Mouse (Mus musculus) left cerebral cortex, adult 2 months (tissue): ENCODE data around the gene Mtmr10. TPM values are rescaled to one million over a fixed set of nuclear protein-coding genes. Genes with fewer than 3 reads are reported as not detected.

Experiments
- DNase-seq, 2 experiments: peaks; one replicate each; pipeline ENCODE4 v3.0.0; 2021 to 2022; ENCODE audit warnings: low spot score in 2 of 2, mixed read lengths in 1 of 2; ENCODE audit errors: extremely low spot score in 1 of 2
- H3K27ac ChIP-seq: fragments of 200-600 bp; 2 replicates; pipeline ENCODE4 v1.8.1; 2022
- H3K4me3 ChIP-seq: fragments of 200-600 bp; 2 replicates; pipeline ENCODE4 v1.8.1; 2022
- CTCF ChIP-seq: fragments of 200-600 bp; IDR thresholded peaks from 2 replicates; pipeline ENCODE4 v1.8.1; 2022; ENCODE audit warnings: antibody characterized with exemption, mild to moderate bottlenecking, moderate library complexity
- intact Hi-C: fragments of 180-260 bp; cut with DNase I; formaldehyde crosslinking; loops from one replicate; pipeline ENCODE4 v1.15.1; 2025
- total RNA-seq, 2 experiments: library from RNA; stranded (reverse); gene quantifications; 2 replicates each; pipeline ENCODE4 v1.2.3; 2021

The Mtmr10 gene
- total RNA-seq, 2 experiments from 2014 or later = 16.2 to 17.7 TPM

- no peak overlapping the region for H3K4me3 ChIP-seq
- intact Hi-C loops = no loop called here
Observed at GRCm38 (mm10) chr7:64310756-64311155, 23.3 kb downstream of the Mtmr10 start.

GRCm38 (mm10) chr7:64312811-64313210, 25.4 kb downstream of the Mtmr10 start:
- intact Hi-C loops = no loop called here
- Histone ChIP-seq H3K4me3 (no peak overlapping the region), H3K27ac (no peak overlapping the region)
- no peak for DNase-seq
- TF ChIP-seq CTCF = no peak

More at GRCm38 (mm10) chr7:64310756-64311155, 23.3 kb downstream of the Mtmr10 start:
- DNase-seq = no peak
- no peak for TF ChIP-seq CTCF
- H3K27ac ChIP-seq = no peak overlapping the region

- intact Hi-C loops = no loop called here
- H3K4me3 ChIP-seq = no peak overlapping the region
- no peak for DNase-seq
- no peak for TF ChIP-seq CTCF
- peak overlapping the region; percentile 47; the same call in 1 of the 2 replicates for H3K27ac ChIP-seq
Observed at GRCm38 (mm10) chr7:64321125-64321524, 33.7 kb downstream of the Mtmr10 start.

GRCm38 (mm10) chr7:64321658-64322057, 34.2 kb downstream of the Mtmr10 start:
- H3K4me3 ChIP-seq = no peak overlapping the region
- no peak for TF ChIP-seq CTCF
- intact Hi-C loops = no loop called here

GRCm38 (mm10) chr7:64326892-64327291, 39.4 kb downstream of the Mtmr10 start:
- Histone ChIP-seq H3K4me3 (no peak overlapping the region), H3K27ac (no peak overlapping the region)
- peak; percentile 91 for TF ChIP-seq CTCF
- DNase-seq = peak; percentile 75 to 86
- intact Hi-C loops = loop anchor here (1.0 to 5.0 kb wide), 4 partner anchors 100 to 575 kb away; partner anchors contain the start of gene Klf13

More at GRCm38 (mm10) chr7:64321658-64322057, 34.2 kb downstream of the Mtmr10 start:
- DNase-seq = no peak
- H3K27ac ChIP-seq = peak overlapping the region; percentile 47; the same call in 1 of the 2 replicates

GRCm38 (mm10) chr7:64327486-64327885, 40.0 kb downstream of the Mtmr10 start:
- no peak overlapping the region for H3K27ac ChIP-seq
- H3K4me3 ChIP-seq = no peak overlapping the region
- intact Hi-C loops = loop anchor here (1.0 to 5.0 kb wide), 4 partner anchors 100 to 575 kb away; partner anchors contain the start of gene Klf13
- no peak for DNase-seq
- TF ChIP-seq CTCF = no peak

- Histone ChIP-seq H3K27ac (no peak overlapping the region), H3K4me3 (no peak overlapping the region)
- intact Hi-C loops = no loop called here
- no peak for TF ChIP-seq CTCF
- DNase-seq = no peak
Observed at GRCm38 (mm10) chr7:64331309-64331708, 43.9 kb downstream of the Mtmr10 start.

- no peak for TF ChIP-seq CTCF
- H3K4me3 ChIP-seq = no peak overlapping the region
- no peak for DNase-seq
- H3K27ac ChIP-seq = no peak overlapping the region
- intact Hi-C loops = no loop called here
Observed at GRCm38 (mm10) chr7:64332686-64333085, 45.2 kb downstream of the Mtmr10 start.

GRCm38 (mm10) chr7:64347813-64348212, 60.4 kb downstream of the Mtmr10 start:
- DNase-seq = no peak
- intact Hi-C loops = no loop called here
- Histone ChIP-seq H3K27ac (no peak overlapping the region), H3K4me3 (no peak overlapping the region)
- TF ChIP-seq CTCF = no peak

- peak; percentile 27 for TF ChIP-seq CTCF
- DNase-seq = peak; percentile 43 to 49
- peak overlapping the region; percentile 59; the same call in 1 of the 2 replicates for H3K27ac ChIP-seq
- no peak overlapping the region for H3K4me3 ChIP-seq
- intact Hi-C loops = no loop called here
Observed at GRCm38 (mm10) chr7:64349147-64349861, 61.9 kb downstream of the Mtmr10 start.

GRCm38 (mm10) chr7:64351087-64351486, 63.6 kb downstream of the Mtmr10 start:
- no peak for TF ChIP-seq CTCF
- intact Hi-C loops = loop anchor here (2.0 kb wide), 1 partner anchor 392 kb away; no protein-coding TSS in a partner anchor
- DNase-seq = peak; percentile 57 to 63
- Histone ChIP-seq H3K27ac (peak overlapping the region; percentile 83), H3K4me3 (no peak overlapping the region)

GRCm38 (mm10) chr7:64354206-64354605, 66.8 kb downstream of the Mtmr10 start:
- no peak for DNase-seq
- Histone ChIP-seq H3K4me3 (no peak overlapping the region), H3K27ac (no peak overlapping the region)
- TF ChIP-seq CTCF = no peak
- intact Hi-C loops = no loop called here
